Comparison of ENCODE assay signal across 8 mouse cellular contexts in the genomic region with DNA sequence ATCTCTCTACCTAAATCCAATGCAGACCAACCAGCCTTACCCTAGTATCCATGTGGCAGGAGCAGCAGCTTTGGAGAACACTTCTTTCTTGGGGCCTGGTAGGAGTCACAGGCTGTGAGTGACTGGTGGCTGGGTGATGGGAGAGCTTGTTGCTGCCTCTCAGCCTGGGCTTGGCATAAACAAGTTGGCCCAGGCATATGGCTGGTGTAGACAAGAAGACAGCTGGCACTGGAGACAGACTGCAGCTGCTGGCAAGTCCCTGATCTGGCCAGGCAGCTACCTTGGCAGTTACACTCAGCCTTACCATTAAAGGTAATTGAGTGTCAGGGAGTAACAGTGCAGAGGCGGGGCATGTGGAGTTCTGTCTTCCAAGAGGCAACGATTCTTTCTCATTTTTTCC. TPM values are rescaled to one million over a fixed set of nuclear protein-coding genes. Genes with fewer than 3 reads are reported as not detected.
DNase-seq lines count a peak whose midpoint lies in the region; ATAC-seq lines count a peak whose summit lies in the region.

No protein-coding gene starts in this region.

- WGBS in embryonic facial prominence, embryonic 14.5 days, result 70% methylated on average over 2 of the region's 2 CpGs
- 92% methylated on average over 2 of the region's 2 CpGs for WGBS in embryonic facial prominence, embryonic 10.5 days
- WGBS in stomach, embryonic 16.5 days, result 62% methylated on average over 2 of the region's 2 CpGs

- H3K4me3 ChIP-seq in embryonic facial prominence, embryonic 14.5 days (ENCODE audit: low read depth, low read length), result no peak overlapping the region
- H3K4me3 ChIP-seq in embryonic facial prominence, embryonic 10.5 days, result no peak overlapping the region
- no peak overlapping the region for H3K4me3 ChIP-seq in stomach, embryonic 16.5 days (replicated peaks; ENCODE audit: low read length)

- peak; percentile 42 for DNase-seq in embryonic facial prominence, embryonic 14.5 days (ENCODE audit: low spot score)
- no peak for DNase-seq in embryonic facial prominence, embryonic 10.5 days (ENCODE audit: low spot score)
- DNase-seq in urinary bladder, postnatal 14 days (ENCODE audit: low spot score), result peak; percentile 46
- no peak for DNase-seq in urinary bladder, postnatal 10 days (ENCODE audit: low spot score)
- peak; percentile 43 to 50 for DNase-seq in heart, postnatal 36 days
- DNase-seq in left cerebral cortex, postnatal 10 days (ENCODE audit: extremely low spot score in 1 of 2, low spot score in 2 of 2), result peak; percentile 26 to 46
- no peak for DNase-seq in spleen, adult 18-20 months

- no peaks in the 10 kb centered on the region for H3K36me3 ChIP-seq in embryonic facial prominence, embryonic 14.5 days (ENCODE audit: control insufficient read depth, insufficient read depth, low read length)
- no peaks in the 10 kb centered on the region for H3K36me3 ChIP-seq in embryonic facial prominence, embryonic 10.5 days (replicated peaks)
- H3K36me3 ChIP-seq in stomach, embryonic 16.5 days (ENCODE audit: control insufficient read depth, insufficient read depth, low read length), result no peaks in the 10 kb centered on the region

- no peak overlapping the region for H3K4me2 ChIP-seq in embryonic facial prominence, embryonic 14.5 days (ENCODE audit: low read depth, low read length)
- H3K4me2 ChIP-seq in stomach, embryonic 16.5 days (ENCODE audit: low read depth, low read length), result no peak overlapping the region

- peak; percentile 36; the same call in 1 of the 2 replicates for ATAC-seq in embryonic facial prominence, embryonic 14.5 days (ENCODE audit: low read depth)
- ATAC-seq in stomach, embryonic 16.5 days (ENCODE audit: insufficient read depth, low FRiP score), result peak; percentile 80

- no peak overlapping the region for H3K9ac ChIP-seq in embryonic facial prominence, embryonic 14.5 days (ENCODE audit: low read depth, low read length)
- no peak overlapping the region for H3K9ac ChIP-seq in stomach, embryonic 16.5 days (ENCODE audit: low read length)

- H3K9me3 ChIP-seq in embryonic facial prominence, embryonic 14.5 days (ENCODE audit: control insufficient read depth, low read length), result no peaks in the 10 kb centered on the region
- H3K9me3 ChIP-seq in embryonic facial prominence, embryonic 10.5 days, result no peaks in the 10 kb centered on the region
- H3K9me3 ChIP-seq in stomach, embryonic 16.5 days (replicated peaks; ENCODE audit: control insufficient read depth, low read length), result no peaks in the 10 kb centered on the region

- intact Hi-C loops in heart, postnatal 36 days (cut with DNase I), result loop anchor here (5.0 kb wide), 1 partner anchor 65 kb away; no protein-coding TSS in a partner anchor
- intact Hi-C loops in left cerebral cortex, postnatal 10 days (cut with DNase I), result no loop called here

- H3K27me3 ChIP-seq in embryonic facial prominence, embryonic 14.5 days (replicated peaks; ENCODE audit: control insufficient read depth, insufficient read depth, low read length), result no peaks in the 10 kb centered on the region
- H3K27me3 ChIP-seq in embryonic facial prominence, embryonic 10.5 days (replicated peaks; ENCODE audit: low read depth, poor library complexity, severe bottlenecking), result no peaks in the 10 kb centered on the region
- H3K27me3 ChIP-seq in stomach, embryonic 16.5 days (ENCODE audit: control insufficient read depth, insufficient read depth, low read length), result no peaks in the 10 kb centered on the region

- no peak overlapping the region for H3K27ac ChIP-seq in embryonic facial prominence, embryonic 14.5 days (replicated peaks; ENCODE audit: low read depth, low read length)
- H3K27ac ChIP-seq in embryonic facial prominence, embryonic 10.5 days (replicated peaks), result no peak overlapping the region
- peak overlapping the region; percentile 1; the same call in 1 of the 2 replicates for H3K27ac ChIP-seq in stomach, embryonic 16.5 days (ENCODE audit: low read length)

- peaks cover 5% of the 10 kb centered on the region; the same call in 1 of the 2 replicates for H3K4me1 ChIP-seq in embryonic facial prominence, embryonic 14.5 days (ENCODE audit: control insufficient read depth, insufficient read depth, low read length)
- 0 out of 2 replicates have a peak, but pooled peaks cover 2% of the 10 kb centered on the region for H3K4me1 ChIP-seq in embryonic facial prominence, embryonic 10.5 days
- H3K4me1 ChIP-seq in stomach, embryonic 16.5 days (ENCODE audit: control insufficient read depth, insufficient read depth, low read length), result 0 out of 2 replicates have a peak, but pooled peaks cover 4% of the 10 kb centered on the region

RNA-seq across cellular contexts. Expression of gene Abcc1, which starts 16.0 kb away (rescaled TPM):
- 9.7 and 10.4 TPM in 2 replicates for polyA plus RNA-seq in embryonic facial prominence, embryonic 14.5 days (2014; fragmentation: Nextera tagmentation; extraction: Ambion mirVana)
- 11.5 and 12.1 TPM in 2 replicates for polyA plus RNA-seq in embryonic facial prominence, embryonic 10.5 days (2016; fragmentation: Nextera tagmentation; extraction: Ambion mirVana)
- total RNA-seq in heart, postnatal 36 days (2021), result 10 to 100 TPM; 23.5 to 24.5 TPM
- 10 to 100 TPM; 17.3 to 19.6 TPM for total RNA-seq in left cerebral cortex, postnatal 10 days (2021)
- 13.6 and 14.3 TPM in 2 replicates for polyA plus RNA-seq in stomach, embryonic 16.5 days (2015; fragmentation: Nextera tagmentation; extraction: Ambion mirVana)

Comparison
In these comparisons a context has a peak if more than half of its experiments do, and no peak if none do; other contexts are left out.
1. DNase-seq: peak in embryonic facial prominence, embryonic 14.5 days (single experiment), urinary bladder, postnatal 14 days (single experiment), heart, postnatal 36 days (2 of 2) and left cerebral cortex, postnatal 10 days (2 of 2); none in embryonic facial prominence, embryonic 10.5 days (single experiment), urinary bladder, postnatal 10 days (single experiment) and spleen, adult 18-20 months (0 of 2).